Mouse (Mus musculus) heart, postnatal 0 days (tissue): ENCODE measurements around the gene Fam102a.

Experiments used
- CTCF ChIP-seq: IDR thresholded peaks from 2 replicates; pipeline ENCODE4 v1.5.1; 2016; ENCODE audit warnings: antibody characterized with exemption, control low read depth, low read depth
- EP300 ChIP-seq: IDR thresholded peaks from 2 replicates; pipeline ENCODE4 v1.6.1; 2016; ENCODE audit warnings: antibody characterized with exemption, low read depth

GRCm38 (mm10) chr2:32501754-32502324 is 33.3 kb upstream of the Fam102a start:
- TF ChIP-seq CTCF (no peak), EP300 (no peak)
